Mouse (Mus musculus): Measurements from ENCODE around the gene Inpp5k.

DNA sequence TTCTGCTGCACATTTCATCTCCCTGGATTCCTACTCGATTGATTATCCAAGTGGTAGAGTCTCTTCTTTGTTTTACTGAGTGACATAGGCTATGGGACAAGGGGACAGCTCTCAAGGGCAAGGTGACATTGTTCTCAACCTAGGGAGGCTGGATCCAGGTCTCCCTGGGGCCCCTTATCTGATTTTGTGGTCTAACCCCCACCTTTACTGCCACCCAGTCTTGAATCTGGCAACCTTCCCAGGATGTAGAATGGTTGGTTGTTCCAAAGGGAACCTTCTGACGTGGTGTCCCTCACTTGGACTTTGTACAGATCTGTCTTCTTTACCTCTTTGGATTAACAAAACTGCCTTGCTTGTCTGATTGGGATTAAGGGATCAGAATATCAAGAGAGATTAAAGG, 35.4 kb upstream of the Inpp5k start:
- TF ChIP-seq CTCF (IDR thresholded peaks at IDR 0.05; ENCODE audit: borderline replicate concordance, insufficient read depth, low read depth, low read length): no peak
- TF ChIP-seq POLR2A (IDR thresholded peaks at IDR 0.05; ENCODE audit: borderline replicate concordance, insufficient read depth, low read length): no peak
